Mouse (Mus musculus): ENCODE measurements at regions not wholly inside any gene's neighbourhood (a gene's known extent, or its start where the extent isn't known, plus 50 kb on each side); places are given as distances from the start of the nearest gene placed in this dataset.

DNA sequence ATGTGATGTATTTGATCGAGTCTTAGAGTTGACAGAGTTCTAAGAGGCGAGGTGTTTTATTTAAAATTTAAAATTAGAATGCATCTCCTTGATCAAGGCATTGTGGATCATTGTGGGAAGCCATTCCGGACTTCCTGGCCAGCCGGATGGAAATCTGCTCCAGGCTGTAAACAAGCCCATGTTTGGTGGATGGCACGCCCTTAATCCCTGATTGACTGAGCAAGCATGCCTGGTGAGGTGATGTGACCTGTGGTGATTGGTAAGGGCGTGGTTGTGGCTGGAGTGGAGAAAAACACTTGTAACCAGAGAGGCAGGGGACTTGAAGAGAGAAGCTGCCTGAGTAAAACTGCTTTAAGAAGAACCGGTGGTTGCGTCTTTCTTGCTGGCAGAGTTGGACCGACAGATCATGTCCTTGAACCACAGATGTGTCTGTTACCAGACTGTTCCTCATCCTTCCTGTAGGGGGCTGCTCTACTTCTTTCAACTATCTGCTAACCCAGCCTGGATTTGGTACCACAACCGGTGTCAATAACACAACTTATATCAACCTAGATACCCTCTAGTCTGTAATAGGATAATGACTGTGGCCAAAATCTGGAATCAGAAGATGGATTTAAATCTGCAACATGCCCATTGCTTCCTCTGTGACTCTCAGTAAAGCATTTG lies 164.4 kb downstream of the Ifng start:
- Histone ChIP-seq H3K27ac (no peak overlapping the region), H3K9ac (replicated peaks) (no peak overlapping the region), H3K4me3 (ENCODE audit: insufficient read depth in 1 of 2, low read depth in 2 of 2, low read length in 2 of 2) (no peak overlapping the region), H3K36me3 (replicated peaks; ENCODE audit: control insufficient read depth, insufficient read depth, low read depth) (no peaks in the 10 kb centered on the region), H3K4me2 (ENCODE audit: low read depth) (no peak overlapping the region), H3K4me1 (replicated peaks; ENCODE audit: control insufficient read depth in 2 of 2, insufficient read depth in 2 of 2, low read length in 1 of 2) (peaks cover 7 to 9% of the 10 kb centered on the region in 2 experiments; a peak in 3 of 4 replicates), H3K9me3 (ENCODE audit: control insufficient read depth, low read length) (no peaks in the 10 kb centered on the region), H3K27me3 (ENCODE audit: control insufficient read depth, insufficient read depth, low read length) (no peaks in the 10 kb centered on the region)
- DNase-seq (ENCODE audit: low read depth in 3 of 3, low spot score in 3 of 3) (no peak), ATAC-seq (ENCODE audit: insufficient read depth) (no peak)
- 70% methylated on average over 10 of the region's 10 CpGs for WGBS (ENCODE audit: insufficient replicate concordance)
- TF ChIP-seq EP300 (IDR thresholded peaks at IDR 0.05; ENCODE audit: low read depth) (no peak), CTCF (IDR thresholded peaks at IDR 0.05; ENCODE audit: low read depth) (peak; percentile 22; the same call in 1 of the 2 replicates)

- H3K9ac ChIP-seq (replicated peaks): no peak overlapping the region
- no peaks in the 10 kb centered on the region for H3K27me3 ChIP-seq (ENCODE audit: control insufficient read depth, insufficient read depth, low read length)
- H3K36me3 ChIP-seq (replicated peaks; ENCODE audit: control insufficient read depth, insufficient read depth, low read depth): no peaks in the 10 kb centered on the region
- 74% methylated on average over 1 of the region's 1 CpGs for WGBS (ENCODE audit: insufficient replicate concordance)
- TF ChIP-seq CTCF (IDR thresholded peaks at IDR 0.05; ENCODE audit: low read depth) (no peak), EP300 (IDR thresholded peaks at IDR 0.05; ENCODE audit: low read depth) (no peak)
- no peak overlapping the region for H3K4me3 ChIP-seq (ENCODE audit: insufficient read depth in 1 of 2, low read depth in 2 of 2, low read length in 2 of 2)
- DNase-seq (ENCODE audit: low read depth in 3 of 3, low spot score in 3 of 3): no peak
- H3K27ac ChIP-seq: no peak overlapping the region
- peaks cover 7 to 9% of the 10 kb centered on the region in 2 experiments; a peak in 3 of 4 replicates for H3K4me1 ChIP-seq (replicated peaks; ENCODE audit: control insufficient read depth in 2 of 2, insufficient read depth in 2 of 2, low read length in 1 of 2)
- ATAC-seq (ENCODE audit: insufficient read depth): no peak
- no peaks in the 10 kb centered on the region for H3K9me3 ChIP-seq (ENCODE audit: control insufficient read depth, low read length)
- no peak overlapping the region for H3K4me2 ChIP-seq (ENCODE audit: low read depth)
These were observed 166.6 kb downstream of the Ifng start for GRCm38 (mm10) chr10:118607418-118607817.

DNA sequence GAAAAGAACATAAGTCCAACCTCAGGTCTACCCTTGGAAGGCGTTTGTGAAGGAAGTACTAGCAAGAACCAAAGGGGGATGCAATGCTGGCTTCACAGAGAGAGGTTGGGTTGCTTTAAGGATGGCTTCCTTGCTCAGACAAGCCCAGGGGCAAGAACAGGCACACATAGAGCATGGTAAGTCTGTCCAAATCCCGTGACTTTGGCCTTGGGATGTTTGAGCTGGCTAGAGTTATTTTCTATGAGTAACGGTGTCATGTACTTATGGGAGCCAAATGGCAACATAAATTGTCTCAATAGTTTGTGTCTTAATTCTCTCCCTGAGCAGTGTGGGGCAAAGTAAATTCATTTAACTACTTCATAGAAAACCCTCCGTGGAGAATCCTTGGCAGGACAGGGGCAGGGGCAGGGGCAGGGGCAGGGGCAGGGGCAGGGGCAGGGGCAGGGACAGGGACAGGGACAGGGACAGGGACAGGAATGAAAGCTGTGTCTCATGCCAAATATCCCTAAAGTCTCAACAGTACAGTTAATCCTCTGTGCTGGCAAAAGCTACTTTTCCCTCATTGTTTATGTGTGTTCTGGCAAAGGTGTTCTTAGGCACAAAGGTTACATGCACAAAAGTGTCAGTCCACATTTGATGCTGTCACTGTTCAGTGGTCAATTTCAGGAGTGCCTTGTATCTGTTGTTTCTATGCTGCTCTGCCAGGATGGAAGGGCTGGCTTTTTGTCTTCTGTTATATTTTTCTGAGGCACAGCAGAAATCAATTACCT lies 167.7 kb downstream of the Ifng start:
- no peaks in the 10 kb centered on the region for H3K9me3 ChIP-seq (ENCODE audit: control insufficient read depth, low read length)
- TF ChIP-seq EP300 (IDR thresholded peaks at IDR 0.05; ENCODE audit: low read depth) (no peak), CTCF (IDR thresholded peaks at IDR 0.05; ENCODE audit: low read depth) (no peak)
- WGBS (ENCODE audit: insufficient replicate concordance): 46% methylated on average over 4 of the region's 4 CpGs
- ATAC-seq (ENCODE audit: insufficient read depth) (no peak), DNase-seq (ENCODE audit: low read depth in 3 of 3, low spot score in 3 of 3) (no peak)
- H3K9ac ChIP-seq (replicated peaks): no peak overlapping the region
- H3K27ac ChIP-seq: no peak overlapping the region
- no peaks in the 10 kb centered on the region for H3K27me3 ChIP-seq (ENCODE audit: control insufficient read depth, insufficient read depth, low read length)
- H3K4me3 ChIP-seq (ENCODE audit: insufficient read depth in 1 of 2, low read depth in 2 of 2, low read length in 2 of 2): no peak overlapping the region
- H3K4me2 ChIP-seq (ENCODE audit: low read depth): no peak overlapping the region
- no peaks in the 10 kb centered on the region for H3K36me3 ChIP-seq (replicated peaks; ENCODE audit: control insufficient read depth, insufficient read depth, low read depth)
- peaks cover under 1 to 5% of the 10 kb centered on the region in 2 experiments; a peak in 3 of 4 replicates for H3K4me1 ChIP-seq (replicated peaks; ENCODE audit: control insufficient read depth in 2 of 2, insufficient read depth in 2 of 2, low read length in 1 of 2)

GRCm38 (mm10) chr10:118609157-118609556 lies 168.3 kb downstream of the Ifng start:
- ATAC-seq (ENCODE audit: insufficient read depth) (no peak), DNase-seq (ENCODE audit: low read depth in 3 of 3, low spot score in 3 of 3) (no peak)
- Histone ChIP-seq H3K36me3 (replicated peaks; ENCODE audit: control insufficient read depth, insufficient read depth, low read depth) (no peaks in the 10 kb centered on the region), H3K4me1 (replicated peaks; ENCODE audit: control insufficient read depth in 2 of 2, insufficient read depth in 2 of 2, low read length in 1 of 2) (no peaks in the 10 kb centered on the region; a peak in 1 of 4 replicates), H3K9me3 (ENCODE audit: control insufficient read depth, low read length) (no peaks in the 10 kb centered on the region), H3K9ac (replicated peaks) (no peak overlapping the region), H3K4me3 (ENCODE audit: insufficient read depth in 1 of 2, low read depth in 2 of 2, low read length in 2 of 2) (no peak overlapping the region), H3K4me2 (ENCODE audit: low read depth) (no peak overlapping the region), H3K27ac (no peak overlapping the region), H3K27me3 (ENCODE audit: control insufficient read depth, insufficient read depth, low read length) (no peaks in the 10 kb centered on the region)
- TF ChIP-seq CTCF (IDR thresholded peaks at IDR 0.05; ENCODE audit: low read depth): no peak
- TF ChIP-seq EP300 (IDR thresholded peaks at IDR 0.05; ENCODE audit: low read depth): no peak
- WGBS (ENCODE audit: insufficient replicate concordance): 27% methylated on average over 4 of the region's 4 CpGs

GRCm38 (mm10) chr10:118610868-118611461 lies 170.1 kb downstream of the Ifng start:
- 46% methylated on average over 7 of the region's 7 CpGs for WGBS (ENCODE audit: insufficient replicate concordance)
- Histone ChIP-seq H3K9ac (replicated peaks) (no peak overlapping the region), H3K4me2 (ENCODE audit: low read depth) (no peak overlapping the region), H3K9me3 (ENCODE audit: control insufficient read depth, low read length) (no peaks in the 10 kb centered on the region), H3K4me3 (ENCODE audit: insufficient read depth in 1 of 2, low read depth in 2 of 2, low read length in 2 of 2) (no peak overlapping the region), H3K4me1 (replicated peaks; ENCODE audit: control insufficient read depth in 2 of 2, insufficient read depth in 2 of 2, low read length in 1 of 2) (no peaks in the 10 kb centered on the region), H3K27me3 (ENCODE audit: control insufficient read depth, insufficient read depth, low read length) (no peaks in the 10 kb centered on the region), H3K36me3 (replicated peaks; ENCODE audit: control insufficient read depth, insufficient read depth, low read depth) (no peaks in the 10 kb centered on the region), H3K27ac (no peak overlapping the region)
- TF ChIP-seq CTCF (IDR thresholded peaks at IDR 0.05; ENCODE audit: low read depth): no peak
- TF ChIP-seq EP300 (IDR thresholded peaks at IDR 0.05; ENCODE audit: low read depth): no peak
- DNase-seq (ENCODE audit: low read depth in 3 of 3, low spot score in 3 of 3): no peak
- ATAC-seq (ENCODE audit: insufficient read depth): no peak

Data from liver, embryonic 14.5 days (tissue).